Mouse (Mus musculus): Measurements from ENCODE around the gene Oscar. TPM values are rescaled to one million over a fixed set of nuclear protein-coding genes. Genes with fewer than 3 reads are reported as not detected.

Oscar gene
- total RNA-seq, 2 experiments from 2014 or later, result 0.20 to 0.29 TPM

DNA sequence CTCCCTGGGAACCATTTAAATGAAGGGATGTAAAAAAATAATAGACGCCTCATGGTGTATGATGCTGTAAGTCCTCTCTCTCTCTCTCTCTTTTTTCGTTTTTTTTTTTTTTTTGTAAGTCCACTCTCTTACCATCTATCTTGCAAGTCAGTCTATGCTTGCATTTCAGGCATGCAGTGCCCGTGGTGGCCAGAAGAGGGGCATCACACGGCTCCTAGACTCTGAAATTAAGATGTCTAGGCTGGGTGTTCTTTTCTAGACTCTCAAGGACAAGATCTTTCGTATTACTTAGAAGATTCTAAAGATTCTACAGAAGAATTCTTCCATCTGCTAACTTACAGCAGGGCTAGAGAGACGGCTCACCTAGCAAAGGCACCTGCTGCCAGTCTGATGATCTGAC is 46.2 kb downstream of the Oscar start:
- DNase-seq (ENCODE audit: low spot score in 2 of 2), result no peak

DNA sequence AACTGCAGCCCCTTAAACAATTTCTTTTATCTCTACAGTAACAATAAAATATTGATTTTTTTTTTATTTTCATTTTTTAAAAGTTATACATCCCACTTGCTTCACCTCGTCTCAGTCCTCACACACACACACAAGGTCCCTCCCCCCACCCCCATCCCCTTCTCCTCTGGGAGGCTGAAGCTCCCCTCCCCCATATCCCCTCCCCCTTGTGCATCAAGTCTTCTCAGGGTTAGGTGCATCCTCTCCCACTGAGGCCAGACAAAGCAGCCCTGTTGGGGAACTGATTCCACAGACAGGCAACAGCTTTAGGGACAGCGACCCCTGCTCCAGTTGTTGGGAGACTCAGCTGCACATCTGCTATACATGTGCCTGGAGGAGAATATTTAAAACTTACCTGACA is 48.6 kb downstream of the Oscar start:
- DNase-seq (ENCODE audit: low spot score in 2 of 2), result no peak

Small RNAs within 50 kb of the gene (microRNA-seq; reads per million reads assigned to microRNA genes)
- gene Gm25100 (not detected), gene Mir3572 (1.7 reads per million)

Other genes with a start within 250 kb of the Oscar start
- not detected for gene Cacng8, start 225.5 kb downstream of the Oscar start, total RNA-seq (2021)
- 10 to 100 TPM; 76.0 to 76.4 TPM for gene Cacng6, start 192.0 kb downstream of the Oscar start, total RNA-seq (2021)
- under 1 TPM; 0.32 to 0.52 TPM for gene Tarm1, start 113.5 kb downstream of the Oscar start, total RNA-seq (2021)
- 100 to 1,000 TPM; 644 to 708 TPM for gene Ndufa3, start 1.2 kb upstream of the Oscar start, total RNA-seq (2021)
- gene Tfpt, start 13.8 kb upstream of the Oscar start, total RNA-seq (2021), result 10 to 100 TPM; 20.8 to 22.7 TPM
- 10 to 100 TPM; 38.3 to 38.9 TPM for gene Prpf31, start 13.8 kb upstream of the Oscar start, total RNA-seq (2021)
- gene Cnot3, start 29.1 kb upstream of the Oscar start, total RNA-seq (2021), result 10 to 100 TPM; 49.3 to 50.3 TPM
- gene Leng1, start 49.7 kb upstream of the Oscar start, total RNA-seq (2021), result 1 to 10 TPM; 9.8 TPM
- 1 to 10 TPM; 2.0 to 3.5 TPM for gene Tmc4, start 61.4 kb upstream of the Oscar start, total RNA-seq (2021)
- gene Tsen34, start 76.7 kb upstream of the Oscar start, total RNA-seq (2021), result 10 to 100 TPM; 86.2 to 95.2 TPM
- 10 to 100 TPM; 24.9 to 25.0 TPM for gene Mboat7, start 77.4 kb upstream of the Oscar start, total RNA-seq (2021)
- 1,000 to 10,000 TPM in 1 of 2 experiments, 100 to 1,000 TPM in 1; 942 to 1,092 TPM for gene Rps9, start 87.8 kb upstream of the Oscar start, total RNA-seq (2021)
- gene Pirb, start 104.2 kb upstream of the Oscar start, total RNA-seq (2021), result 1 to 10 TPM; 1.9 to 2.3 TPM
- under 1 TPM; 0.60 to 0.71 TPM for gene Gm15448, start 209.5 kb upstream of the Oscar start, total RNA-seq (2021)
- gene Pira2, start 228.9 kb upstream of the Oscar start, total RNA-seq (2021), result under 1 TPM in 1 of 2 experiments, not detected in 1; 0.29 TPM